Mouse (Mus musculus) olfactory bulb, adult 2 months (tissue): ENCODE results near the gene Nodal. TPM values are rescaled to one million over a fixed set of nuclear protein-coding genes. Genes with fewer than 3 reads are reported as not detected.
A peak's percentile ranks its signal among the peaks of the same experiment; 100 is the strongest.

Experiments used
- H3K27ac ChIP-seq: fragments of 200-500 bp; 2 replicates; pipeline ENCODE4 v1.5.1; 2012; ENCODE audit warnings: low read depth, low read length; ENCODE audit not compliant: insufficient read depth
- H3K4me1 ChIP-seq: fragments of 200-500 bp; 2 replicates; pipeline ENCODE4 v1.6.1; 2012; ENCODE audit warnings: low read length; ENCODE audit not compliant: control insufficient read depth, insufficient read depth
- H3K4me3 ChIP-seq: fragments of 200-500 bp; 2 replicates; pipeline ENCODE4 v1.5.1; 2012; ENCODE audit warnings: mild to moderate bottlenecking, low read depth, low read length, moderate library complexity; ENCODE audit not compliant: insufficient read depth
- CTCF ChIP-seq: fragments of 200-500 bp; IDR thresholded peaks from 2 replicates; pipeline ENCODE4 v1.5.1; 2012; ENCODE audit warnings: low read depth, mild to moderate bottlenecking, low read length, moderate library complexity; ENCODE audit not compliant: insufficient read depth
- POLR2A ChIP-seq: fragments of 200-500 bp; IDR thresholded peaks from 2 replicates; pipeline ENCODE4 v1.6.1; 2012; ENCODE audit warnings: mild to moderate bottlenecking, low read depth, low read length, moderate library complexity; ENCODE audit not compliant: insufficient read depth
- WGBS: fragments of 180-500 bp; shearing (Covaris S2); methylation state at CpG from one replicate; pipeline ENCODE4 v1.1.7; 2018; 5-methylcytosine and 5-hydroxymethylcytosine counted together
- polyA plus RNA-seq: library from polyadenylated mRNA; stranded (reverse); fragments of >200 nt; gene quantifications from 2 replicates; pipeline ENCODE4 v1.2.4, GENCODE M21; 2012; ENCODE audit warnings: low replicate concordance; ENCODE audit not compliant: missing spikeins, insufficient read depth, insufficient read length

Gene Nodal
- polyA plus RNA-seq, 1 experiment, result not detected

GRCm38 (mm10) chr10:61412910-61413625, 4.7 kb upstream of the Nodal start:
- no peak for TF ChIP-seq POLR2A
- TF ChIP-seq CTCF, result no peak
- no peak overlapping the region for H3K4me3 ChIP-seq
- no peak overlapping the region for H3K27ac ChIP-seq
- peaks cover 2% of the 10 kb centered on the region for H3K4me1 ChIP-seq
- 73% methylated on average over 21 of the region's 21 CpGs for WGBS

GRCm38 (mm10) chr10:61415240-61415639, 2.5 kb upstream of the Nodal start:
- Histone ChIP-seq H3K4me1 (peaks cover 8% of the 10 kb centered on the region), H3K27ac (no peak overlapping the region), H3K4me3 (no peak overlapping the region)
- no peak for TF ChIP-seq POLR2A
- no peak for TF ChIP-seq CTCF
- 87% methylated on average over 3 of the region's 3 CpGs for WGBS

- WGBS, result 53% methylated on average over 8 of the region's 8 CpGs
- peaks cover 8% of the 10 kb centered on the region for H3K4me1 ChIP-seq
- TF ChIP-seq POLR2A, result no peak
- no peak for TF ChIP-seq CTCF
- no peak overlapping the region for H3K4me3 ChIP-seq
- H3K27ac ChIP-seq, result no peak overlapping the region
Measured at GRCm38 (mm10) chr10:61415890-61416289, 1.9 kb upstream of the Nodal start.

- TF ChIP-seq POLR2A, result no peak
- TF ChIP-seq CTCF, result no peak
- 77% methylated on average over 7 of the region's 7 CpGs for WGBS
- Histone ChIP-seq H3K4me1 (peaks cover 8% of the 10 kb centered on the region), H3K27ac (no peak overlapping the region), H3K4me3 (no peak overlapping the region)
Measured at GRCm38 (mm10) chr10:61416561-61416960, 1.2 kb upstream of the Nodal start.

GRCm38 (mm10) chr10:61417046-61417445, 726 bp upstream of the Nodal start:
- Histone ChIP-seq H3K4me1 (peaks cover 8% of the 10 kb centered on the region), H3K27ac (no peak overlapping the region), H3K4me3 (no peak overlapping the region)
- no peak for TF ChIP-seq POLR2A
- WGBS, result 82% methylated on average over 2 of the region's 2 CpGs

- TF ChIP-seq CTCF (no peak), POLR2A (no peak)
- H3K27ac ChIP-seq, result no peak overlapping the region
- 3% methylated on average over 49 of the region's 50 CpGs for WGBS
- peak overlapping the region; percentile 49 for H3K4me3 ChIP-seq
- H3K4me1 ChIP-seq, result peaks cover 8% of the 10 kb centered on the region
Measured at GRCm38 (mm10) chr10:61418131-61418900, 544 bp downstream of the Nodal start.

- 34% methylated on average over 24 of the region's 24 CpGs for WGBS
- Histone ChIP-seq H3K4me3 (no peak overlapping the region), H3K4me1 (peaks cover 12% of the 10 kb centered on the region), H3K27ac (no peak overlapping the region)
- TF ChIP-seq CTCF (no peak), POLR2A (no peak)
Measured at GRCm38 (mm10) chr10:61419146-61419545, 1.4 kb downstream of the Nodal start.

- WGBS, result 75% methylated on average over 4 of the region's 4 CpGs
- Histone ChIP-seq H3K27ac (no peak overlapping the region), H3K4me1 (peaks cover 19% of the 10 kb centered on the region)
Measured at GRCm38 (mm10) chr10:61420011-61420410, 2.2 kb downstream of the Nodal start.

GRCm38 (mm10) chr10:61422861-61423260, 5.1 kb downstream of the Nodal start:
- TF ChIP-seq CTCF (no peak), POLR2A (no peak)
- WGBS, result 82% methylated on average over 12 of the region's 12 CpGs
- no peak overlapping the region for H3K4me3 ChIP-seq
- no peak overlapping the region for H3K27ac ChIP-seq
- H3K4me1 ChIP-seq, result peaks cover 20% of the 10 kb centered on the region

More at GRCm38 (mm10) chr10:61420011-61420410, 2.2 kb downstream of the Nodal start:
- no peak for TF ChIP-seq CTCF
- TF ChIP-seq POLR2A, result no peak
- no peak overlapping the region for H3K4me3 ChIP-seq

GRCm38 (mm10) chr10:61423289-61423688, 5.5 kb downstream of the Nodal start:
- no peak overlapping the region for H3K4me3 ChIP-seq
- WGBS, result 48% methylated on average over 10 of the region's 10 CpGs
- TF ChIP-seq POLR2A (no peak), CTCF (no peak)
- peaks cover 16% of the 10 kb centered on the region for H3K4me1 ChIP-seq
- H3K27ac ChIP-seq, result no peak overlapping the region
